Mouse (Mus musculus) spleen, embryonic (tissue): ENCODE results near the gene Sgca.
"Not testable (repeated sequence)": the region's sequence is repeated elsewhere in the genome, so short reads cannot be mapped to it uniquely, and the experiment has no call there.

ENCODE experiments used
- CTCF ChIA-PET: fragments of 350-600 bp; sonication (Branson Sonifier 250); formaldehyde crosslinking; loops from one replicate; lab custom pipeline; 2022; lab: Charles Lee

The Sgca gene

DNA sequence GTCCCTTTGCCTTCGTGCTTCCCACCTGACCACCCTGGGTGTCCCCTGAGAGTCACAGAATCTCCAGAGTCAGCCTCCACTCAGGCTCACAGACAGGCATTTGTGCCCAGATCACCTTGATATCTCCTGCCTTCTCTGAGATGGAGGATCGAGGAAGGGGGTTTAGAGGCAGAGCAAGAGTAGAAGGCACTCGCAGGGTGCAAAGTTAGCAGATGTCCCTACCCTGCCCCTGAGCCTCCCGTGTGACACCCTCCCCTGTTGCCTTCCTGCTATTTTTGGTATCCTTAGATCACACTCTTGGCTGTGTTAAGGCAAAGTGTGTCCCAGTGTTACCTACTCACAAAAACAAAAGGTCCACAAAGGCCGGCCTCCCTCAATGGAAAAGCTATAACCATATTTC, at the start of gene Sgca:
Sgca (minus strand) TSS at position 129 of the 400 bp plus-strand sequence.
- CTCF ChIA-PET: interaction anchor here (0.6 kb wide), 1 partner anchor 11 kb away, joined by 3 read pairs; no protein-coding TSS in a partner anchor

DNA sequence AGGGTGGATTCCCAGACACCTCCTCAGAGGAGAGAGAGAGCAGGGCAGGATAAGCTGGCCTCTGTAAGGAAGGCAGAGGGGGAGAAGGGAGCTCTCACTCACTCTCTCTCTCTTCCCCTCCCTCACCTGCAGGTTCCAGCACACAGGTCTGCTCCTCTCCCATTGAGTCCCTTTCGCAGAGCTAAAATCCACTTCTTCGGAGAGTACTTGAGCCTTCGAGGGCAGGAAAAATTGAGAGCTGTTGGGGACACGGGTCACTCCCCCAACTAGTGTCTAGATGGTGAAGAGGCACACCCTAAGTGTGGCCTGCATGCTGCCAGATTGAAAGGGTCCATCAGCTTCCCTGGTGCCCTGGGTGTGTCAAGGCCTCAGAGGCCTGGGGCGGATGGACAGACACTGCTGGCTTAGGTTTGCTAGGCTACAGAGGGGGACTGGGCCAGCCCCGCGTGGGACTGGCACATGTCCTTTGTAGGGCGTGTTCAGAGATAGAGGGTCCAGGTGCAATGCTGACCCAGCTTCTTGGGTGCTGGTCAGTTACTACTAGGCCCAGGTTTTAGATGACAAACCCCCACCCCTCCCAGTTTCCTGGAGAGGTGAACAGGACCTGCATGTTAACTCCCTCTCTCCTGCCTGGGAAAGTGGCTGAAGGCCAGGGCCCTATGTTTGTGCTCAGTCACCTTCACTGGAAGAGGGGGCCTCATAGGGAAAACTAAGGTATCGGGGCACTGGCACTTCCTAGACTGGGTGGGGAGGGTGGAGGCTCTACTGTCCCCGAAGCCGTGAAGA, 49.3 kb upstream of the Sgca start:
- CTCF ChIA-PET: interaction anchor here (0.7 kb wide), 1 partner anchor 18 kb away, joined by 3 read pairs; no protein-coding TSS in a partner anchor

DNA sequence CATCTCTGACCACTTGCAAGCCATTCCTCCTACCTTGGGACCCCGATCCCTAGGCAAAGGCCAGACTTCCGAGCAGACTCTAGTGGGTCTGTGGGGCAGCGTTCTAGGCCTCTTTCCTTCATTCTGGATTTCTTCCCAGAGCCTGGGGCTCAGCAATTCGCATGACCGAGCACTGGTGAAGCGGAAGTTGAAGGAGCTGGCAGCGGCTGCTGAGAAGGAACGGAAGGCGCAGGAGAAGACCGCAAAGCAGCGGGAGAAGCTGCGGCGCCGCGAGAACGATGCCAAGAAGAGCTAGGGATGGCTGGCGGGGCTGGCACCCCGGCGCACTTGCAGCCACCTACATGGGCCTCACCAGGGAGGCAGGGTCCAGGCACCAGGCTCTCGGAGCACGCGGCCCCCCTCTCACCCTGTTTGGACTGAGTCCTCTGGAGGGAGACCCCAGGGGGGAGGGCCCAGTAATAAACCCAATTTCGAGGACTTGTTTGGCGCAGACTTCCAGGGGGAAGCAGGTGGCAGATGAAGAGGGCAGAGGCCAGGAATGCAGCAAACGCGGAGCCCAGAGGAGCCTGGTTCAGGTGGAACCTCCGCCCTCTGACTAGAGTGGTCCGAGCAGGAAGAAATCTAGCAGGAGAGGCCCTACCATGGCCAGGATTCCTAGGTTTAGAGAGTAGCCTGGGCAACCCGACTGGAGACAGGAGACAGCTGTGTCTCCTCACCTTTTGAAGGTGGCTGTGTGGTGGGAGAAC, 48.5 kb upstream of the Sgca start:
- CTCF ChIA-PET: interaction anchor here (0.7 kb wide), 1 partner anchor 18 kb away, joined by 3 read pairs; no protein-coding TSS in a partner anchor

DNA sequence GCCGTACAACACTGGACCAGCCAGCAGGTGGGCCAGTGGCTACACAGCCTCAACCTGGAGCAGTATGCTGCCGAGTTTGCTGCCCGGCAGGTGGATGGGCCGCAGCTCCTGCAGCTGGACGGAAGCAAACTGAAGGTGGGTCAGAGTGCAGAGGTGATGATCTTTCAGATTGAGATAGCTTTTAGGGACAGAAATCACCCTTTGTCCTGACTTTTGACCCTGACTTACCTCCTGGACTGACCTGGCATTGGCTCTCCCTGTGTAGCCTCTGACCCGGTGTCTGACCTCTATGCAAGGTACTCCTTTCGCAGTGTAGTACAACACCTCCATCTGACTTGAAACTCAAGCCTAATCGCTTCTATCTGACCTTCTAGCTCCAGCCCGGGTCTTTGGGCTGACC, 47.4 kb upstream of the Sgca start:
- CTCF ChIA-PET: no interaction called here

DNA sequence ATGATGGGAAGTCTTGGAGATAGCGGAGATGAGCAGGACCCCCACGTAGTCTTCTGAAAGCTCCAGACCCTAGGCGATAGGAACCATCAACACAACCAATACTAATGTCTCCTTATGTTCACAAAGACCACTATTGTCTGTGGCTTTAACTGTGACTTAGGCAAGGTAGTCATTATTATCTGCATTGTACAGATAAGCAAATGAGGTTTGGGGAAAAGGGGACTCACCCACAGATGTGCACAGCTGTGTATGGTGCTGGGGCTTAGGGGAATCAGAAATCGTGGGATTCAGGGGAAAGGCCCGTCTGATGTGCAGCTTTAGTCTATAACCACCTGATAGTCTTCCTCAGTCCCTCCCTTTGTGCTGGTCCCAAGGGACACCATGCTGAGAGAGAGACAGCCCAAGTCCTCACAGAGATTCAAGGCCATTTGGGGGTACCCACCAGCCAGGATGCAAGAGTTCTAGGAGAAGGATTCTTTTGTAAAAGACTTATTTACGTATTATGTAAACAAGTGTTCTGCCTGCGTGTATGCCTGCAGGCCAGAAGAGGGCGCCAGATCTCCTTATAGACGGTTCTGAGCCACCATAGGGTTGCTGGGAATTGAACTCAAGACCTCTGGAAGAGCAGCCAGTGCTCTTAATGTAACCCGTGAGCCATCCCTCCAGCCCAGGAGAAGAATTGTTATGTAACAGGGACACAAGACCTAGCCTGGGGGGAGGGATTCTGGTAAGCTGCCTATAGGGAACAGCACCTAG, 46.3 kb upstream of the Sgca start:
- CTCF ChIA-PET: no interaction called here

DNA sequence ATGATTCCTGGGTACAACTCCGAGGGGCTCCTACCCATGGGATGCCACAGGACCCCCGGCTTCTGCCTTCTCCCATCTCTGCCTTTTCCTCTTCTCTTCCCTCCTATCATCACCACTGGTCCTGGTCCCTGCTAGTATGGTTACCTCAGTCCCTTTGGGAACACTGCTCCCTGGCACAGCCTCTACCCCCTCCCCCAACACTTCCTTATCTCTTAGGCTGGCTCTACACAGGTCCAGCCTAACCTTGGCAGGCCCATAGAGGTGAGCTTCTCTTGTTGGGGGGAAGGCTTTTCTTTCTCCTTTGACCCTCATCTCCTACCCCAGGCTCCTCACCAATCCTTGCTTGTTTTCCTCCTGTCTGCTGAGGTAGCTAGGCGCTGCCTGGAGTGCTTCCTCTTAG, 39.4 kb upstream of the Sgca start:
- CTCF ChIA-PET: no interaction called here

DNA sequence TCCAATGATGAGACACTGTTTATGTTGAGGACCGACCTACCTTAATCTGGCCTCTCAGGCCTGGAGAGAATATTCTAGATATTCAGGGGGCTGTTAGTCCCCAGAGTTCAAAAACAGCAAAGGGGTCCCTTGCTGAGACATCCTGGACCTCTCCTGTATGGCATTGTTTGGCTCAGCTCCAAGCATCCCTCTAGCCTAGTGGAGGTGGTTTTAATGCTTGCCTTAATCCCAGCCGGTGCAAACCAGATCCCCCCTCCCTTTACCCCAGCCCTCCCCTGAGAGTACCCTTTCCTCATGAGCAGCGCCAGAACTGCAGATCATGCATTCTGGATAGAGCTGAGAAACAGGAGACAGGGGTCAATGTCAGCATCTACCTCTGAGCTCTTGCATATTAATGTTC, 36.4 kb upstream of the Sgca start:
- CTCF ChIA-PET: no interaction called here

DNA sequence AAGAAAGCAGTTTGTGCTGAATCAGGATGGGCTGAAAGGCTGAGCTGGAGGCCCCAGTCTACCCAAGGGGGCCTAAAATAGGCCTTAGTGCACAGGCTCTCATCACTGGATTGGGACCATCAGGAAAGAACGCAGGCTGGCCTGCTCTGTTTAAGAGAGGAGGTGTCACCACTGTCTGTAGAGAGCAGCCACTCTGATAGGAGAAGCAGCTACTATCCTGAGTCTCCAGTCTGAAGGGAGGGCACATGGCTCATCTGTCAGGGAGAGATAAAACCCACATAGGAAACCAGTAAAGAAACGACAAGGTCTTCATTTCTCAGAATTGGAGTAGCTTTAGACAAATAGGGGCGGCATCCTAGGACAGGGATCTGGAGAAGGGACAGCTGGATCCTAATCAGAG, 35.9 kb upstream of the Sgca start:
- CTCF ChIA-PET: no interaction called here

DNA sequence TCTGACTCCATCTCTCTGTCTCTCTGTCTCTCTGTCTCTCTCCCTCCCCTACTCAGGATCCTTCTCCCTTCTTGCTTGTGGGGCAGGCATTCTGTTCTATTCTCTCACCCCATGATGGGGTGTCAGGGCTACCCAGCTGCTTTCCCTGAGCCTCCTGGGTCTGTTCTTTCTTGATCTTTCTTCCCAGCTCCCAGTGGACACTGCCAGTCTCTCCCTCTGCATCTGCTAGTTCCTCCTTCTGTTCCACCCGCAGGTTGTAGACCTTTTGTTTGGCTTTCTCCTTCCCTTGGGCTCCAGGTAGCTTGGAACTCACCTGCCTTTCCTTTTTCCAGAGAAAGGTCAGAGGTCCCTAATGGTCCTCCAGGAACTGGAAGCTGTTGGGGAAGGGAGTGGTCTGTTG, 35.3 kb upstream of the Sgca start:
- CTCF ChIA-PET: no interaction called here

DNA sequence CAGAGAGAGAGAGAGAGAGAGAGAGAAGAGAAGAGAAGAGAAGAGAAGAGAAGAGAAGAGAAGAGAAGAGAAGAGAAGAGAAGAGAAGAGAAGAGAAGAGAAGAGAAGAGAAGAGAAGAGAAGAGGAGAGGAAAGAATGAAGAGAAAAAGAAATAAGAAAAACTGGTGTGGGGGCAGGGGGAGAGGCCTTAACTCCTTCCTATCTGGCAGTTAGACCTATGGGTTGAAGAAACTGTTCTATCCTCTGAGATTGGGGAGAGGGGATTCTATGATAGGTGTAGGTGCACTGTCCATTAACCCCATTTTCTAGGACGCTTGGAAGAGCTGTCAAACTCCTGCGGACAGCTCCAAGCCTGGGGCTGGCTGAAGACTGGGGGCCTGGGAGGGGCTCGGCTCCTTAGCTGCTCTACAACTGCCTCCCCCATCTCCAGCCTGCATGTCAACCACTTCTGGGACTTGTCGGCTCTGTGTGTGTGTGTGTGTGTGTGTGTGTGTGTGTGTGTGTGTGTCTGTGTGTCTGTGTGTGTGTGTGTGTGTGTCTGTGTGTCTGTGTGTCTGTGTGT, 34.8 kb upstream of the Sgca start:
- CTCF ChIA-PET: not testable (repeated sequence)

DNA sequence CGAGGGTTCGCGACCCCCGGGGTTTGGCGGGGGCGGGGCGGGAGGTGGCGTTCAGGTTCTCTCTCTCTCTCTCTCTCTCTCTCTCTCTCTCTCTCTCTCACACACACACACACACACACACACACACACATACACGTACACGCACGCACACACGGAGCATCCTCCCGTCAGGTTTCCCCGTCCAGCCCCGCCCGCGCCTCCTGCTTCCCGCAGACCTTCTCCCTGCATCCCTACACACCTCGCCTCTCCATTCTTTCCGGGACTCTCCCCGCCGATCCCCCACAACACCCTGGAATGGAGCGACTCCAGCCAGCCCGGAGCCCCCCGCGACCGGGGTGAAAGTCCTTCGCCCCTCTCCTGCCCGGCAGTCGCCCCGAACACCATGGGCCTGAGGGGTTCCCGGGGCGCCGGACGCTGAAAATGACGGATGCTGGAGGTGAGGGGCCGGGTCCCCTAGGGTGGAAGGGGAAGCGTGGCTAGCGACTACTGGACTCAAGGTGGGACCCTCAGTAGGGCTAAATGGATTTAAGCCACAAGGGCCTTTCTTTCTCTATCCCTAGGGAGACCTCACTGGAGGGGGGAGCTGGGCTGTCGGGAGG, 34.1 kb upstream of the Sgca start:
- CTCF ChIA-PET: no interaction called here

DNA sequence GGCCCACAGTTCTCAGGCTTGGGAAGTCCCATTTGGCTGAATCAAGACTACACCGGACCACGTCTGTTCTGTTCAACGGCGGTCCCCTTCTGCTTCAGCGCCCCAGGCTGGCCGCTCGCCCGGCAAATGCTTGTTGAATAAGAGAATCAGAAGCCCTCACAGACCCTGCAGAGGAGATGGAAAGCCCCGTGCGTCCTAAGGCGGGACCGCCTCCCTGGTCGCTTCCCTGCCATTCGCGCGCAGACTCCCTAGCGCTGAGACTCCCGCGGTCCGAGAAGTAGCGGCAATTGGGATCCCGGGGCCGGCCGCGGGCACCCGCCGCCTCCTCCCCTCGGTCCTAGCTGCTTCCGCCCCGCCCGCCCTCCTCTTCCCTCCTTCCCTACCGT, 33.5 kb upstream of the Sgca start, which contains the start of gene Samd14:
Samd14 (plus strand) TSS at position 251 of the 386 bp plus-strand sequence.
- CTCF ChIA-PET: no interaction called here

DNA sequence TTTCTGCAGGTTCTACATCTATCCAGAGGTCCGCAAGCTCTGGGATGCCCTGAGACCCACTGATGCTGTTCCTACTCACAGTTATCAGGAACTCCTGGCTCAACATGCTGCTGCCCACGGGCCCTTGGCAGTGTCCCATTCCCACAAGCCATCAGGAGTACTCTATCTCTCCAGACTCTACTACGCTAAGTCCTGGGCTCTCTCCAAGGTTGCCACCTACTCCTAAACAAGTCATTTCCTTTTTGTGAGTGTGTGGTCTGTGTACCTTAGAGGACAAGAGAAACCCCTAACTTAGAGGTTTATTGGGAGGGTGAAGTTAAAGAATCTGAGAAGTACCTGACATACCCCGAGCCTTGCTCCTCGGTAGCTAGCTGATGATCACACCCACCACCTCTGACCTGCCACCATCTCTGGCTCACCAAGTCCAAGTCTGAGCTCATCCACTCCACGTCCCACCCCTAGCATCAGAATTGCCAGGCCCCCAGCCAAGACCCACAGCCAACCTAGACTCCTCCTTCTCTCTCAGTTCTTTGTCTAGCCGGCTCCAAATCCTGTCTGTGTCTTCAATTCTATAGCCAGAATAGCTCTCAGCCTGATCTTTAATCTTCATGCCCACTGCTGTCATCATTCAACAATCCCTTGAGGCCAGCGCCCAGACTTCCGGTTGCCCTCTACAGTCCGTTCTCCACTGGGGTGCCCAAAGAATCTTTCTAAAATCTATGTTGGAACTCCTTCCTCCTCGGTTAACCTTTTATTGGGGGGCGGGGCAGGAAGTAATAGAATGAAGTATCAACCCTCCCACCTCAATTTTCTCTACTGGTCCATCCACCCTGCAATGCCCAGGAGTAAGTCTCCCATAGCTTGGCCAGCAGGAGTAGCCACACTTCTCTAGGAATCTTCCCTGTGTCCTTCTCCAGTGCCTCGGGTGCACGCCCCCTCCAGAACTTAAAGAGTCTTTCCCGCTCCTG, 32.8 kb upstream of the Sgca start:
- CTCF ChIA-PET: interaction anchor here (0.5 kb wide), 1 partner anchor 34 kb away, joined by 6 read pairs; no protein-coding TSS in a partner anchor

DNA sequence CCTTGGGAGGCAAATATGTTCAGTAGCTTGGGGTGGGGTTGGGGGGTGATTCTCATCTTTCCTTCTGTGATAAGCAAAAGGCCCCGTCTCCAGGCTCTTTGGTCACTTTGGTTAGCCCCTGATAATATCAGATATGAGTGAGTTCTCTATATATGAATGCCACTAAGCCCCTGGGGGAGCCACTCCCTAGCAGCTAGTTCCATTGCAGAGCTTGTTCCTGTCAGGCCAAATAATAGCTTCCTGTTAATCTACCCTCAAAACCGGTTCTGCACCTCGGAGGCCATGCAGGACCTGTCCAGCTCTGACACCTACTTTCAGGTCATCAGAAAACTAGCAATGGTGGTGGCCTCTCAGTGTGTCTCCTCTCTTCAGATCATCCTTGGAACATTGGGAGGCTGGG, 31.3 kb upstream of the Sgca start:
- CTCF ChIA-PET: interaction anchor here (0.6 to 0.7 kb wide), 4 partner anchors 10 to 251 kb away, joined by 3 to 4 read pairs (median 3); no protein-coding TSS in a partner anchor

DNA sequence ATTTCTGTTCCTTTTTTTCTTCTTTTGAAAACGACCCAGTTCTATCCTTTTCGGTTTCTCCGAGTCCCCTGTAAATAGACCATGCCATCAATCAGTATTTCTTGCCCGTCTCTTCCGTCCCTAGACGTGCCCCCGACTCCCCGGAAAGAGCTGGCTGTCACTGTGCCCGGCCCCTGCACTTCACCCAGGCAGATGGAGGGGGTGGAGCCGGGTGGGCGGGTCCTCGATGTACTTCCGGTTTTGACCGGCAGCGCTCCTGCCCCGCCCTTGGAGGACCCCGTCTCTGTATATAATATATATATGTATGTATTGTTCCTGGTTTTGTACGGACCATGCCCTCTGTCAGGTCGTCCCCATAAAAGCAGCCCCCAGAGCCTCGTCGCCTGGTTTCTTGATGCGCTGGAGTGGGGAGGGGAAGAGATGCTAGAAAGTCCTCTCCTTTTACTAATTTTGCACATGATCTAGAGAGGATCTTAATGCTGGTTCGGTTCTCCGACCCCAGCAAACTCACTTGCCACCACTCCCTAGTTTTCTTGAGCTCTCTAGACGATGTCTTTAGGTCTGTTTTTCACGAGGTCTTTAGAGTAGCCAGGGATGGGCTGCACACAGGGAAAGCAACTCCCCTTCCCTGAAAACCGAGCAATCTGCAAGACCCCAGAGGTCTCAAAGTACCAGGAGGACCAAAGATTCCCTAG, 30.5 kb upstream of the Sgca start:
- CTCF ChIA-PET: interaction anchor here (0.6 to 0.7 kb wide), 4 partner anchors 11 to 252 kb away, joined by 3 to 4 read pairs (median 3); no protein-coding TSS in a partner anchor

DNA sequence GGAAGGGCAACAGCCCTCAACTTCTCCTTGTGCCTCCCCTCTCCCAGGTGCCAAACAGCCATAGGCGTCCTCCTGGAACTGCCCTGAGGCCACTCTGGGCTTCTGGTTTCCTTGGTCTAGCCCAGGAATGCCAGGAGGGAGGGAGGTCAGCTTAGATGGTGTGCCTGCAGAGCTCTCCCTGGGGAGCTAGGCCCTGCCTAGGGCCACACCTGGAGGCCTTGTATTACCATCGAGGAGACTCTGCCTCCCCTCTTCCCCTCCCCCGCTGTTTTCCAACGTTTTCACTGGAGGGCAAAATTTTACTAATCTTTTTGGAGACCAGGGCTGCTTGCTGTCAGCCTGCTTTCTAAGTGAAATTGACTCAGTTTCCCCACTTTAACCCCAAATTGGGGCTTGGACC, 29.9 kb upstream of the Sgca start:
- CTCF ChIA-PET: interaction anchor here (0.5 kb wide), 1 partner anchor 685 kb away, joined by 4 read pairs; no protein-coding TSS in a partner anchor

DNA sequence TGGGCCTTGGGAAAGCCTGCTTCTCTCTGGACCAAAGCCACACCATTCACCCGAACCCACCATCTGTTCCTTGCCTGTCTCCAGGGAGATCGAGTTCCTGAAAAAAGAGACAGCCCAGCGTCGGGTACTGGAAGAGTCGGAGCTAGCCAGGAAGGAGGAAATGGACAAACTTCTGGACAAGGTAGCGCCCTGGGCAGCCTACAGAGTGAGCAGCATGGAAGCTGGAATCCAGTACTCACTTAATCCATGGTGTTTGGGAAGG, 28.7 kb upstream of the Sgca start:
- CTCF ChIA-PET: no interaction called here

DNA sequence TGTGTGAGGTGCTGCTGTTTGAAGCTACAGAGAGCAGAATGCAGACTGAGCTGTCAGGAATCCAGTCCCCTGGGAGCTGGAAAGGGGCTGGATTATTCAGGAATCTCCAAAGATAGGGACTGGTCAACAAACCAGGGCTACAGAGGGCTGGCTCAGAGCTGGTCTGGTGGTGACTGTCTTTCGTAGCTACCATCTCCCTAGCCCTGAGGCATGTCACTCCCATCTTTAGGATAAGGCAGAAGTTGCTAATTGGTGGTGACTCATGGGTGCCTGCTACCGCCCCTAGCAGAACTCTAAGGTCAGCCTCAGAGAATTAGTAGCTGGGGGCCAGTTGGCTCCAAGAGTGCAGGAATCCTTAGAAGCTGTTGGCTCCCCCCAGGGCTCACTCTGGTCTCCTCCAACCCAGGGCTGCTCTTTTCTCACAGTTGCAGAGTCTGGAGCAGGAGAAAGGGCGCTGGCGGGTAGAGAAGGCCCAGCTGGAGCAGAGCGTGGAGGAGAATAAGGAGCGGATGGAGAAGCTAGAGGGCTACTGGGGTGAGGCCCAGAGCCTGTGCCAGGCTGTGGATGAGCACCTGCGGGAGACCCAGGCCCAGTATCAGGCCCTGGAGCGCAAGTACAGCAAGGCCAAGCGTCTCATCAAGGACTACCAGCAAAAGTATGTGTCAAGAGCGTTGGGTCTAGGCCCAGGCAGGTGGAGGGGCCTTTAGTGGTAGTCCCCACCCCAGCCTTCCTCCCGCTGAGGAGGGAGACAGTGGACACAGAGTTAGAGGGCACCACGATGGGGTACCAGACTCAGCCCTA, 28.2 kb upstream of the Sgca start:
- CTCF ChIA-PET: interaction anchor here (0.7 kb wide), 1 partner anchor 45 kb away, joined by 12 read pairs; no protein-coding TSS in a partner anchor
